Mouse (Mus musculus) neural tube, embryonic 10.5 days (tissue): ENCODE results near the gene Wfdc10.

Experiments used
- DNase-seq: peaks from one replicate; pipeline ENCODE4 v3.0.0-alpha.2; 2017; ENCODE audit warnings: low spot score; ENCODE audit errors: extremely low spot score

Gene Wfdc10

DNA sequence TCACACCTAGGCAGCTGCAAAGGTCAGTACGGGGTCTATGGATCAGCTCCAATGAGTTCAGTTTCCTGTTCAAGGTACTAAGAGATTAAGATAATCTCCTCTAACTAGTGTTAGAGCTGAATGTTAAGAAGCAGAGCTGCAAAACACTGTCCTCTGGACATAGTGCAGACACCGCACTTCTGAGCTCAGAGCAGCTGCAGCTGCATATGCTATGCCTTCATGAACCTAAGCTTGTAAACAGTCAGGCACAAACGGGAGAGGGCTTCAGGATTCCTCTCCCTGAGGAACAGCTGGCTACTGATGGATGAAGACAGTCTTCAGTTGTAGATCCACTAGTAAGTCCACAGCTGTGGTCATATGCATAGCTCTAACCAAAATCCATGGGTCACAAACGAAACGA, 45.1 kb downstream of the Wfdc10 start:
- no peak for DNase-seq

DNA sequence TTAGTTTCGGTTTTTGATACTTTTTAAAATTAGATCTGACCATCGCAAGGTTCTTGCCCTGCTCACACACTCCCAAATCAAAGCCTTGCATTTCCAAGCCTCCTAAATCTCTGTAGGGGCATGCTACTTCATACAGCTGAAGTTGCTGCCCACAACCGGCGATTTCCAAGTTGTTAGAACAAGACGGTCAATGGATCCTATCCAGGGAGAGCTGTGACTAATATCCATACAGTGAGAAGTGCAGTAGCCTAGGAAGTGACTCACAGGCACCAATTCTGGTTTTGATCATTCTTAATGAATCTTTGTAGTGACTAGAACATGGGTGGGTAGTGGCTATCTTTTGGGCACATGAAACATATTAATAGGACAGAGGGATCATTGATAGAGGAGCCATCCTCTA, 45.9 kb downstream of the Wfdc10 start:
- DNase-seq = no peak

DNA sequence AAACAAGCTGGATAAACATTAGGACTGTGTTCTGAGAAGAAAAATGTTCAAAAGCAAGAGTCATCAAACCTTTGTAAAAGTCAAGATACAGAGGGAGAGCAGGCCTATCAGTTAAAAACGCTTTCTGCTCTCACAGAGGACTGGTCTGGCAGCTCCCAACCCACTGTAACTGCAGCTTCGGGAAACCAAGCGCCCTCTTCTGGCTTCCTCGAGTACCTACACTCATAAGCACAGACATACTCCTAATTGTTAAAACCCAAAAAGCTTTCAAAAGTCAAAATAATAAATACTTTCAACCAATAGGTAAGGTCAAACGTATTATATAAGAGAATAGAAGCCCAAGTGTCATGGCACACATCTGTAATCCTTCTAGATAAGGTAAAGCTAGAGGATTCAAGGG, 48.4 kb downstream of the Wfdc10 start:
- DNase-seq = no peak

DNA sequence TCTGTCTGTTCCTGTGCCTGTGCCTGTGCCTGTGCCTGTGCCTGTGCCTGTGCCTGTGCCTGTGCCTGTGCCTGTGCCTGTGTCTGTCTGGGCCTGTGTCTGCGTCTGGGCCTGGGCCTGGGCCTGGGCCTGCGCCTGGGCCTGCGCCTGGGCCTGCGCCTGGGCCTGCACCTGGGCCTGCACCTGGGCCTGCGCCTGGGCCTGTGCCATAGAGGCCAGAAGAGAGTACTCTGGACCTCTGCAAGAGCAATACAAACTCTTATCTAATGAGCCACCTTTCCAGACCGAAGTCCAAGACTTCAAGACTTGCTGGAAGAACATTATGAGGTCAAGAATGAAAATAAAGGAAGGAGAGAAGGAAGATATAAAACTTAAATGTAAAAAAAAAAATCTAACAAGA, 49.5 kb downstream of the Wfdc10 start:
- DNase-seq = no peak

DNA sequence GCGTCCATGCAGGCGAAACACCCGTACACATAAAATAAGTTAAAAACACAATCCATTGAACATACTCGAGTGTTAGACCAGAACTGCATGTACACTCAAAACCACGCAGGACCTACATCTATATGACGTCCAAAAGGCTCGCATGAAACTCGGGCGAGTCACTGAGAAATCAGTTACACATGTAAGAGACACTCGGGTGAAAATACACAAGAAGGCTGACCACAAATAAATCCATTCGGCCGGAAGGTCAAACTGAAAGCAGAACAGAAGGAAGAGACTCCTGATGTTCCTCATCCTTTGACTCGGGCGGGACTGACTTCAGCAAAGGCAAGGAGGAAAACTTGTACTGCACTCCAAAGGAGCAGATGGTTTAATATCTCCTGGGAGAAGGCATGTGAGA, 50.1 kb downstream of the Wfdc10 start:
- no peak for DNase-seq
